Mouse (Mus musculus): ENCODE results near the gene Fgr. TPM values are rescaled to one million over a fixed set of nuclear protein-coding genes. Genes with fewer than 3 reads are reported as not detected.

Fgr gene
- total and polyA plus RNA-seq, 2 experiments from 2014 or later = 0.19 to 0.33 TPM

DNA sequence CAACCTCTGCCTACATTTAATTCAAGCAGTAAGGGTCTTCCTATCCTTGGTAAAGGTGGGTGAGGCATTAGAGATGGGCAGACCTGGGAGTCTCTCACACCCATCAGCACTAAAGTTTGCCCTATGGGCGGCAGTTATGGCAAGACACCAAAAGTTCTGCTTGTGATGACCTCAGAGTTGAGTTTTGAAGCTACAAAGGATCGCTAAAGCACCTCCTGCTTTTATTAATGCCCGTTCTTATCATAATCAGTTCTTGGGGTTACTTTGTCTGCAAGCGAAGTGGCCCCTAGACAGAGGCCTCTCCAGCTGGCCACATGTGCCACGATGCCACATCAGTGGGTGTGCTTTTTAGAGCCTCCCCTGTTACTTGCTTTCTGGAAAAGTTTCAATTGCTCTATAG lies 35.8 kb downstream of the Fgr start:
- Histone ChIP-seq H3K36me3 (ENCODE audit: insufficient read depth, low read length) (no peaks in the 10 kb centered on the region), H3K4me2 (ENCODE audit: low read depth, low read length, poor library complexity, severe bottlenecking) (no peak overlapping the region), H3K9me3 (ENCODE audit: low read length) (no peaks in the 10 kb centered on the region), H3K9ac (replicated peaks; ENCODE audit: low read length, poor library complexity, severe bottlenecking) (no peak overlapping the region), H3K4me3 (ENCODE audit: low read depth, low read length) (no peak overlapping the region), H3K27ac (ENCODE audit: low read depth, low read length) (no peak overlapping the region), H3K4me1 (ENCODE audit: insufficient read depth, low read length) (peaks cover 7% of the 10 kb centered on the region), H3K27me3 (ENCODE audit: insufficient read depth, low read length) (peaks cover 5% of the 10 kb centered on the region; the same call in 1 of the 2 replicates)
- 62% methylated on average over 5 of the region's 5 CpGs for WGBS
- DNase-seq (ENCODE audit: low spot score) = no peak
- no peak for TF ChIP-seq CTCF (IDR thresholded peaks at IDR 0.05)
- no peak for ATAC-seq (ENCODE audit: low FRiP score)

DNA sequence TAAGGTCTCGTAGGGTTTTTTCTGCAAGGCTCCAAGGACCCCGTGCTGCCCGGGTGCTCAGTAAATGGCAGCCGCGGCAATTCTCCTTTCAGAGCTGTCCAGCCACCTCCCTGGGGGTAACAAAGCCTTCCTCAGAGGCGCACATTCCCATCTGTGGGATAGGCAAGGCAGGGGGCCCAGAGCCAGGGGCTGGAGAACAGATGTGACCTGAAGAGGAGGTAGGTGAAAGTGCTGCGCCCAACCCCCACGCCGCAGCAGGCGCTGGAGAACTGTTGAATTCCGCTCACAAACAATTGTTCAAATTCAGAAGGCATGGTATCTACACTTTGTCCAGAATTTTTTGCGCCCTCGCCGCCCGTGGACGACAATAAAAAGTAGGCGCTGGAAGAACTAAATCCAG lies 36.7 kb downstream of the Fgr start:
- H3K9me3 ChIP-seq (ENCODE audit: low read length) = no peaks in the 10 kb centered on the region
- ATAC-seq (ENCODE audit: low FRiP score) (no peak), DNase-seq (ENCODE audit: low spot score) (no peak)
- 0 out of 2 replicates have a peak overlapping the region, but pooled peaks have one; percentile 95 for H3K9ac ChIP-seq (replicated peaks; ENCODE audit: low read length, poor library complexity, severe bottlenecking)
- H3K36me3 ChIP-seq (ENCODE audit: insufficient read depth, low read length) = no peaks in the 10 kb centered on the region
- H3K4me1 ChIP-seq (ENCODE audit: insufficient read depth, low read length) = peaks cover 13% of the 10 kb centered on the region
- H3K4me3 ChIP-seq (ENCODE audit: low read depth, low read length) = peak overlapping the region; percentile 95
- peaks cover 5% of the 10 kb centered on the region; the same call in 1 of the 2 replicates for H3K27me3 ChIP-seq (ENCODE audit: insufficient read depth, low read length)
- WGBS = under 1% methylated on average over 17 of the region's 17 CpGs
- no peak overlapping the region for H3K27ac ChIP-seq (ENCODE audit: low read depth, low read length)
- peak overlapping the region; percentile 98 for H3K4me2 ChIP-seq (ENCODE audit: low read depth, low read length, poor library complexity, severe bottlenecking)
- no peak for TF ChIP-seq CTCF (IDR thresholded peaks at IDR 0.05)

DNA sequence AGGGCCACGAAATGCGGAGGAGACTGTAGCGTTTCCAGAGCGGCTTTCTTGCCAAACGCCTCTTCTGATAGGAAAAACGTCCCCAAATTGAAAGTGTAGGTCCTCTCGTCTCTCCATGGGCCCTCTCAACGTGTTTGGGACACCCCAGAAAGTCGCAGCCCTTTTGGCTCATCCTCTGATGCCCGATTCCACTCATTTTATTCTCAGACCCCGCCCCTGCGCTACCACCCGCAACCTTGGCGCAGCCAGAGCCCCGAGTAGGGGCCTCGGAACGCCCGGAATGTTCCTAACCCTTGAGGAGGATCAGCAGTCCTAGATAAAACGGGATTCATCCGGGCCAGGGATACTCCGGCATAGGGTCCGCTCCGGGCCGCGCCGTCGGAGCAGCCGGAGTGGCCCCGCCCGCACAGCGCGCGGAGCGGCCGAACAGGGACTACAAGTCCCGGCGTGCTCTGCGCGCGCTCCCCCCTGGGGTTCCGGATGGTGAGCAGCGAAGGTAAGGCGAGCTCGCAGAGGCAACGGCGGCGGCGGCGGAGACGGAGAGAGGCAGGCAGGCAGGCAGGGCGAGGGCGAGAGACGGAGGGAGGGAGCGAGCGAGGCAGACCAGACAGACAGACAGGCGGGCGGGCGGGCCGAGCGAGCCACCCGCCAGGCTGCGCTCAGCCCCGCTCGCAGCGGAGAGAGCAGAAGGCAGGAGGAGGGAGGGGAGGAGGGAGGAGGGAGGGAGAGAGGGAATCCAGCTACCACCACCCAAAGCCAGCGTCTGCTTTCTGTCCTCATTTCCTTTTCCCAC lies 37.3 kb downstream of the Fgr start, which contains the start of gene Ahdc1:
Gene Ahdc1 (plus strand): TSS at position 233 of the 793 bp plus-strand sequence.
- peak within 1 kb of the TSS; percentile 98 for H3K4me2 ChIP-seq (ENCODE audit: low read depth, low read length, poor library complexity, severe bottlenecking)
- peak within 1 kb of the TSS; percentile 95 for H3K4me3 ChIP-seq (ENCODE audit: low read depth, low read length)
- WGBS = under 1% methylated on average over 57 of the region's 66 CpGs
- H3K9me3 ChIP-seq (ENCODE audit: low read length) = no peaks in the 10 kb centered on the region
- H3K4me1 ChIP-seq (ENCODE audit: insufficient read depth, low read length) = peaks cover 19% of the 10 kb centered on the region
- H3K9ac ChIP-seq (replicated peaks; ENCODE audit: low read length, poor library complexity, severe bottlenecking) = peak within 1 kb of the TSS; percentile 95
- peak; percentile 81 for ATAC-seq (ENCODE audit: low FRiP score)
- DNase-seq (ENCODE audit: low spot score) = peak; percentile 95
- peak within 1 kb of the TSS; percentile 96 for H3K27ac ChIP-seq (ENCODE audit: low read depth, low read length)
- H3K36me3 ChIP-seq (ENCODE audit: insufficient read depth, low read length) = no peaks in the 10 kb centered on the region
- TF ChIP-seq CTCF (IDR thresholded peaks at IDR 0.05) = peak; percentile 6; the same call in 1 of the 2 replicates
- peaks cover 5% of the 10 kb centered on the region; the same call in 1 of the 2 replicates for H3K27me3 ChIP-seq (ENCODE audit: insufficient read depth, low read length)

DNA sequence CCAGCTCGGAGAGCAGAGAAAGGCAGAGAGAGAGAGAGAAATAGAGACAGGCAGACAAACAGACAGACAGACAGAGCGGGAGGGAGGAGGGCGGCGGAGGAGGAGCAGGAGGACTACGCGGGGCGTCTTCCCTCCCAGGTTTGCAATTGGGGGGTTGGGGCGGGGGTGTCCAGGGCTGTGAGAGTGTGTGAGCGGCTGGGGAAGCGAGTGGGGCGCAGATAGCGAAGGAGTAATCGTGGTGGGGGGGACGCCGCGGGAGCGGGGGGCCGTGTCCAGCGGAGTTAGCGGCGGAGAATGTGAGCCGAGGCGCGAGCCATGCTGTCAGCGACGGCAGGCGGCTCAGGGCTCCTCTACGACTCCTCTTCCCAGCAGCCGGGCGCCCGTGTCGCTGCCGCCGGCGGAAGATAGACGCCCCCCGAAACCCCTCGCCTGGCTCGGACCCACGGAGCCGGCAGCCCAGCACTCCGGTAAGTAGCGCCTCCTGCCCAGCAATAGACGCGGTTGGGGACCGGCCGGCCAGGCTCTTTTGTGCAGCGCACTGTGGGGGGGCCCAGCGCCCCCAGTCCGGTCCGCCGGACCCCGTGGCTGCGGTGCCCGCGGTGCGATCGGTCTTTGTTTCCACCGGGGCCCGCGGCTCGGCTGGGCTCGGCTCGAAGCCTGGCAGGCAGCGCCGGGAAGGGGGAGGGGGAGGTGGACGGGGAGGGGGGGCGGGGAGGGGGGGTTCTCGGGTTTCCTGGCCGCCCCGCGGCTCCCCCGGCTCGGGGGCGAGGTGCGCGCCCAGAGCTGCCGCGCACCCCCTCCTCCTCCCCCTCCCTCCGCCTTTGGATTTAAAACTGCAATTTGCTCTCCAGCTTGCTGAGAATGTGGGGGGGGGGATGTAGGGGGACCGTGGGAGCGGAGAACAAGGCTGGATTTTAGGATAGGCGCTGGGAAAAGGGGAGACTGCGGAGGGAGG lies 38.2 kb downstream of the Fgr start:
- Histone ChIP-seq H3K4me1 (ENCODE audit: insufficient read depth, low read length) (peaks cover 26% of the 10 kb centered on the region), H3K4me2 (ENCODE audit: low read depth, low read length, poor library complexity, severe bottlenecking) (peak overlapping the region; percentile 98), H3K36me3 (ENCODE audit: insufficient read depth, low read length) (no peaks in the 10 kb centered on the region), H3K4me3 (ENCODE audit: low read depth, low read length) (peak overlapping the region; percentile 95), H3K27me3 (ENCODE audit: insufficient read depth, low read length) (peaks cover 5% of the 10 kb centered on the region; the same call in 1 of the 2 replicates), H3K9me3 (ENCODE audit: low read length) (no peaks in the 10 kb centered on the region), H3K9ac (replicated peaks; ENCODE audit: low read length, poor library complexity, severe bottlenecking) (peak overlapping the region; percentile 95), H3K27ac (ENCODE audit: low read depth, low read length) (peak overlapping the region; percentile 96)
- DNase-seq (ENCODE audit: low spot score) = peak; percentile 55
- no peak for TF ChIP-seq CTCF (IDR thresholded peaks at IDR 0.05)
- ATAC-seq (ENCODE audit: low FRiP score) = peak; percentile 8
- under 1% methylated on average over 35 of the region's 84 CpGs for WGBS

GRCm38 (mm10) chr4:133012776-133013265 lies 38.9 kb downstream of the Fgr start:
- peak; percentile 40 for DNase-seq (ENCODE audit: low spot score)
- peak overlapping the region; percentile 98 for H3K4me2 ChIP-seq (ENCODE audit: low read depth, low read length, poor library complexity, severe bottlenecking)
- H3K36me3 ChIP-seq (ENCODE audit: insufficient read depth, low read length) = no peaks in the 10 kb centered on the region
- peaks cover 32% of the 10 kb centered on the region for H3K4me1 ChIP-seq (ENCODE audit: insufficient read depth, low read length)
- 0 out of 2 replicates have a peak, but pooled peaks have one; percentile 2 for ATAC-seq (ENCODE audit: low FRiP score)
- H3K9ac ChIP-seq (replicated peaks; ENCODE audit: low read length, poor library complexity, severe bottlenecking) = peak overlapping the region; percentile 95
- H3K27me3 ChIP-seq (ENCODE audit: insufficient read depth, low read length) = peaks cover 5% of the 10 kb centered on the region; the same call in 1 of the 2 replicates
- WGBS = under 1% methylated on average over 15 of the region's 17 CpGs
- peak overlapping the region; percentile 95 for H3K4me3 ChIP-seq (ENCODE audit: low read depth, low read length)
- H3K9me3 ChIP-seq (ENCODE audit: low read length) = no peaks in the 10 kb centered on the region
- H3K27ac ChIP-seq (ENCODE audit: low read depth, low read length) = peak overlapping the region; percentile 96
- TF ChIP-seq CTCF (IDR thresholded peaks at IDR 0.05) = no peak

All from midbrain, postnatal 0 days (tissue).